Mouse (Mus musculus) myocyte (in vitro differentiated cells): ENCODE results near the gene Vps54.

Experiments
- MAX ChIP-seq: IDR thresholded peaks from one replicate; pipeline ENCODE4 v1.6.1; 2011; ENCODE audit warnings: low read depth, mild to moderate bottlenecking, control low read depth
- MYOD1 ChIP-seq, 3 experiments: IDR thresholded peaks; one replicate each; pipeline ENCODE4 v1.6.1; 2011; ENCODE audit warnings: control low read depth in 2 of 3, low read depth in 2 of 3, mild to moderate bottlenecking in 2 of 3, moderate library complexity in 1 of 3; ENCODE audit not compliant: insufficient read length in 2 of 3, control insufficient read depth in 1 of 3
- POLR2A ChIP-seq: IDR thresholded peaks from one replicate; pipeline ENCODE4 v1.6.1; 2011; ENCODE audit warnings: low read depth, mild to moderate bottlenecking, control low read depth, moderate library complexity; ENCODE audit not compliant: insufficient read length
- REST ChIP-seq: IDR thresholded peaks from one replicate; pipeline ENCODE4 v1.6.1; 2011; ENCODE audit warnings: mild to moderate bottlenecking, control low read depth, moderate library complexity; ENCODE audit not compliant: insufficient read depth, insufficient read length

DNA sequence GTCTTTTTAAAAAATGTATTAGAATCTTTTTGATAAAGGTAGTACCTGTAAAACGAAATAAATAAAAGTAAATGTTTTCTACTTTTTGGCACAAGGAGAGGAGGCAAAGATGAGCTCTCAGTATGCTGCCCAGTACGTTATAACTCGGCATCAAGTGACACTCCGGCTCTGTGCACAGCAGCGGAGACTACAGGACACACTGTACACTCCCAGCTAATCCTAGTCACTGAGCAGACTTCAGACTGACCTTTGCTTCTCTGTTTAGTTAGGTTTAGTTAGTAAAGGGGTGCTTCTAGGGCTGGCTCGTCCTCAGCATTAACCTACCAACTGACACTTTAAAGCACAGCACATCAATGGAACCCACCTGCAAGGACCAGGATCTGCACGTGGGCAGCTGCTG is 112.2 kb downstream of the Vps54 start:
- no peak for TF ChIP-seq POLR2A
- no peak for TF ChIP-seq MAX
- TF ChIP-seq MYOD1 (IDR thresholded peaks at IDR 0.05; ENCODE audit: control insufficient read depth in 1 of 3, insufficient read length in 2 of 3, low read depth in 2 of 3), result no peak
- no peak for TF ChIP-seq REST
